Comparison of ENCODE assay signal across 33 mouse cellular contexts in the genomic region with DNA sequence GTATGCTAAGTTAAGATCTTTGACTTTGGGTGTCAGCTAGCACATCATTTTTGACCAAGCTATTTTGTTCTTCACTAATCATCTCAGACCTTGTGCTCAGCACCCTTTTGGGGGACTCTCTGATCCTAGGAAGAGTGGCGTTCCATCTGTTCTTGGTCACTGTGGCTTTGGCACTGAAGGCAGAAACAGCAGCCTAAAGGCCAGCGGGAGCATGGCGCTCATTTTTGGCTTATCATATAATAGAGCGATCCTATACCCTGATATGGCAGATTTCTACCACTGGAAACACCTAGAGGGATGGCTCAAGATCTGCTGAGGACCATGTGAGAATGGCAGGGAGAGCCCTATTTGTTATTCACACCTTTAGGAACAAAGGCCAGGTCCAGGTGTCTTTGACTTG. TPM values are rescaled to one million over a fixed set of nuclear protein-coding genes. Genes with fewer than 3 reads are reported as not detected.
A peak's percentile ranks its signal among the peaks of the same experiment; 100 is the strongest.
DNase-seq lines count a peak whose midpoint lies in the region; ATAC-seq and TF ChIP-seq lines count a peak whose summit lies in the region.
"Had no signal": no experiment of that assay in that cellular context is flagged by ENCODE, and none has a peak within 500 bp of the region (broad histone marks: within the 10 kb centered on the region; RNA-seq: fewer than 3 reads in every experiment).

No protein-coding gene starts in this region.

- no peaks in the 10 kb centered on the region for H3K9me3 ChIP-seq in forebrain, embryonic 15.5 days
- H3K9me3 ChIP-seq in forebrain, embryonic 11.5 days (ENCODE audit: control insufficient read depth, low read length) = no peaks in the 10 kb centered on the region
- H3K9me3 ChIP-seq: kidney, embryonic 15.5 days; limb, embryonic 10.5 days; limb, embryonic 15.5 days; liver, embryonic 13.5 days; megakaryocyte, embryonic 14.5 days; stomach, embryonic 15.5 days had no signal

- peak overlapping the region; percentile 50 for H3K27ac ChIP-seq in forebrain, embryonic 15.5 days (replicated peaks)
- H3K27ac ChIP-seq in forebrain, embryonic 11.5 days (ENCODE audit: low read depth, low read length) = no peak overlapping the region
- H3K27ac ChIP-seq: kidney, embryonic 15.5 days; limb, embryonic 10.5 days; limb, embryonic 15.5 days; liver, embryonic 13.5 days; stomach, embryonic 15.5 days had no signal

- 83% methylated on average over 4 of the region's 4 CpGs for WGBS in forebrain, embryonic 15.5 days
- 92% methylated on average over 4 of the region's 4 CpGs for WGBS in forebrain, embryonic 11.5 days

- peak; percentile 61 to 73 for DNase-seq in cerebellum, postnatal 10 days
- no peak for DNase-seq in forebrain, embryonic 11.5 days (ENCODE audit: low spot score)
- peak; percentile 50 for DNase-seq in left cerebral cortex, postnatal 4 days
- no peak for DNase-seq in left cerebral cortex, postnatal 10 days (ENCODE audit: extremely low spot score in 1 of 2, low spot score in 2 of 2)
- peak; percentile 31 for DNase-seq in brain, embryonic 14.5 days (ENCODE audit: low read depth)
- no peak for DNase-seq in embryo, embryonic 9.5 days (ENCODE audit: extremely low spot score)
- DNase-seq: adrenal gland, adult 2 months; adrenal gland, postnatal 36 days; cerebellum, adult 8-10 months; gastrocnemius, postnatal 25 days; heart, adult 18-20 months; heart, postnatal 4 days; kidney, adult 18-20 months; kidney, postnatal 25 days; liver, embryonic 13.5 days; lung, adult 18-20 months; lung, postnatal 4 days; retina, postnatal 1 day; right cerebral cortex, postnatal 14 days; thymus, postnatal 14 days had no signal

- no peak overlapping the region for H3K4me3 ChIP-seq in forebrain, embryonic 15.5 days
- no peak overlapping the region for H3K4me3 ChIP-seq in forebrain, embryonic 11.5 days (ENCODE audit: low read depth, low read length)
- H3K4me3 ChIP-seq: erythroblast, embryonic 14.5 days; kidney, embryonic 15.5 days; limb, embryonic 10.5 days; limb, embryonic 15.5 days; liver, embryonic 13.5 days; megakaryocyte, embryonic 14.5 days; stomach, embryonic 15.5 days had no signal

- no peak for TF ChIP-seq POLR2A in brain, embryonic 14.5 days (IDR thresholded peaks at IDR 0.05; ENCODE audit: borderline replicate concordance, extremely low read depth, insufficient read depth, insufficient read length, poor library complexity, severe bottlenecking)

- no peak overlapping the region for H3K9ac ChIP-seq in forebrain, embryonic 15.5 days (replicated peaks)
- no peak overlapping the region for H3K9ac ChIP-seq in forebrain, embryonic 11.5 days (ENCODE audit: low read length)
- H3K9ac ChIP-seq: kidney, embryonic 15.5 days; limb, embryonic 15.5 days; liver, embryonic 13.5 days; stomach, embryonic 15.5 days had no signal

- no peak for ATAC-seq in cerebellum, adult (ENCODE audit: insufficient number of reproducible peaks, low FRiP score, low TSS enrichment)
- peak; percentile 23; the same call in 1 of the 2 replicates for ATAC-seq in forebrain, embryonic 15.5 days (replicated peaks)
- no peak for ATAC-seq in forebrain, embryonic 11.5 days (replicated peaks; ENCODE audit: low FRiP score)
- ATAC-seq: activated CD4-positive, CD25-positive, alpha-beta regulatory T cell, adult 4 months; lung, postnatal 0 days had no signal

- no peak overlapping the region for H3K4me2 ChIP-seq in forebrain, embryonic 15.5 days (replicated peaks)
- no peak overlapping the region for H3K4me2 ChIP-seq in forebrain, embryonic 11.5 days (ENCODE audit: low read depth, low read length, severe bottlenecking)
- H3K4me2 ChIP-seq: heart, embryonic 11.5 days; kidney, embryonic 15.5 days; limb, embryonic 15.5 days; liver, embryonic 13.5 days; stomach, embryonic 15.5 days had no signal

- peaks cover 12% of the 10 kb centered on the region; the same call in 1 of the 2 replicates for H3K4me1 ChIP-seq in forebrain, embryonic 15.5 days
- no peaks in the 10 kb centered on the region for H3K4me1 ChIP-seq in forebrain, embryonic 11.5 days (replicated peaks; ENCODE audit: control insufficient read depth, insufficient read depth, low read length)
- H3K4me1 ChIP-seq: kidney, embryonic 15.5 days; limb, embryonic 10.5 days; limb, embryonic 15.5 days; stomach, embryonic 15.5 days had no signal

- H3K36me3 ChIP-seq in forebrain, embryonic 15.5 days = no peaks in the 10 kb centered on the region
- no peaks in the 10 kb centered on the region for H3K36me3 ChIP-seq in forebrain, embryonic 11.5 days (ENCODE audit: control insufficient read depth, insufficient read depth, low read length)
- H3K36me3 ChIP-seq: kidney, embryonic 15.5 days; limb, embryonic 15.5 days; stomach, embryonic 15.5 days had no signal

- no peak for TF ChIP-seq CTCF in brain, embryonic 14.5 days (IDR thresholded peaks at IDR 0.05; ENCODE audit: borderline replicate concordance, extremely low read depth, insufficient read depth, insufficient read length)

- intact Hi-C loops in left cerebral cortex, postnatal 4 days (cut with DNase I) = no loop called here
- intact Hi-C loops in left cerebral cortex, postnatal 10 days (cut with DNase I) = no loop called here

- H3K27me3 ChIP-seq in forebrain, embryonic 15.5 days = no peaks in the 10 kb centered on the region
- H3K27me3 ChIP-seq in forebrain, embryonic 11.5 days (ENCODE audit: control insufficient read depth, insufficient read depth, low read length) = no peaks in the 10 kb centered on the region
- H3K27me3 ChIP-seq: CH12.LX; kidney, embryonic 15.5 days; limb, embryonic 15.5 days; liver, embryonic 13.5 days; megakaryocyte, embryonic 14.5 days; stomach, embryonic 15.5 days had no signal

RNA-seq across cellular contexts. Expression of gene Kit, which starts 38.2 kb away (rescaled TPM):
- polyA plus RNA-seq in forebrain, embryonic 15.5 days (2015; fragmentation: Nextera tagmentation; extraction: Ambion mirVana) = 31.8 and 35.4 TPM in 2 replicates
- polyA plus RNA-seq in forebrain, embryonic 11.5 days (2014; fragmentation: Nextera tagmentation; extraction: Ambion mirVana) = 20.9 and 22.9 TPM in 2 replicates
- total RNA-seq in left cerebral cortex, postnatal 4 days (2021) = 10 to 100 TPM; 62.5 to 64.1 TPM
- 10 to 100 TPM; 43.9 to 47.4 TPM for total RNA-seq in left cerebral cortex, postnatal 10 days (2021)
- polyA plus RNA-seq in brain, embryonic 14.5 days (2012; rRNA removed) = 38.5 and 55.8 TPM in 2 replicates
- polyA plus RNA-seq: C2C12 had no signal

Comparison
In these comparisons a context has a peak if more than half of its experiments do, and no peak if none do; other contexts are left out.
1. DNase-seq: peak in cerebellum, postnatal 10 days (2 of 2), left cerebral cortex, postnatal 4 days (single experiment) and brain, embryonic 14.5 days (single experiment); none in forebrain, embryonic 11.5 days (single experiment), left cerebral cortex, postnatal 10 days (0 of 2) and embryo, embryonic 9.5 days (single experiment).